11 mouse cellular contexts compared by ENCODE assay signal in genomic region chr17:46296601-46297000, GRCm38 (mm10). TPM values are rescaled to one million over a fixed set of nuclear protein-coding genes. Genes with fewer than 3 reads are reported as not detected.
DNase-seq lines count a peak whose midpoint lies in the region; ATAC-seq and TF ChIP-seq lines count a peak whose summit lies in the region.
"Had no signal": no experiment of that assay in that cellular context is flagged by ENCODE, and none has a peak within 500 bp of the region (broad histone marks: within the 10 kb centered on the region; RNA-seq: fewer than 3 reads in every experiment).

No protein-coding gene starts in this region.

- no peak overlapping the region for H3K9ac ChIP-seq in embryonic facial prominence, embryonic 13.5 days
- no peak overlapping the region for H3K9ac ChIP-seq in midbrain, postnatal 0 days (replicated peaks; ENCODE audit: low read length, poor library complexity, severe bottlenecking)
- H3K9ac ChIP-seq: liver, postnatal 0 days had no signal

- intact Hi-C loops in left cerebral cortex, adult 2 months (cut with DNase I): loop anchor here (2.0 kb wide), 1 partner anchor 14 kb away; the partner anchor contains the start of gene Tjap1
- intact Hi-C loops in left cerebral cortex, postnatal 4 days (cut with DNase I): no loop called here

- H3K27ac ChIP-seq in embryonic facial prominence, embryonic 13.5 days: no peak overlapping the region
- H3K27ac ChIP-seq in embryonic facial prominence, embryonic 10.5 days (replicated peaks): no peak overlapping the region
- peak overlapping the region; percentile 87 for H3K27ac ChIP-seq in left cerebral cortex, adult 2 months
- H3K27ac ChIP-seq in midbrain, postnatal 0 days (ENCODE audit: low read depth, low read length): peak overlapping the region; percentile 87

- ATAC-seq in embryonic facial prominence, embryonic 13.5 days (ENCODE audit: insufficient number of reproducible peaks, insufficient read depth, low FRiP score, low TSS enrichment, low read depth): no peak
- ATAC-seq in granulocyte monocyte progenitor cell, adult 5-6 weeks (replicated peaks; ENCODE audit: poor library complexity, severe bottlenecking): 0 out of 2 replicates have a peak, but pooled peaks have one; percentile 9
- ATAC-seq in midbrain, postnatal 0 days (ENCODE audit: low FRiP score): no peak
- ATAC-seq: liver, postnatal 0 days had no signal

- H3K4me3 ChIP-seq in embryonic facial prominence, embryonic 13.5 days: peak overlapping the region; percentile 65; the same call in 1 of the 2 replicates
- H3K4me3 ChIP-seq in embryonic facial prominence, embryonic 10.5 days: no peak overlapping the region
- H3K4me3 ChIP-seq in left cerebral cortex, adult 2 months: peak overlapping the region; percentile 74
- H3K4me3 ChIP-seq in midbrain, postnatal 0 days (ENCODE audit: low read depth, low read length): peak overlapping the region; percentile 79

- no peak overlapping the region for H3K4me2 ChIP-seq in embryonic facial prominence, embryonic 13.5 days
- peak overlapping the region; percentile 82 for H3K4me2 ChIP-seq in midbrain, postnatal 0 days (ENCODE audit: low read depth, low read length, poor library complexity, severe bottlenecking)

- WGBS in embryonic facial prominence, embryonic 13.5 days: 60% methylated on average over 6 of the region's 6 CpGs
- 52% methylated on average over 6 of the region's 6 CpGs for WGBS in embryonic facial prominence, embryonic 10.5 days
- WGBS in midbrain, postnatal 0 days: 50% methylated on average over 6 of the region's 6 CpGs

- no peaks in the 10 kb centered on the region for H3K36me3 ChIP-seq in embryonic facial prominence, embryonic 13.5 days
- H3K36me3 ChIP-seq in embryonic facial prominence, embryonic 10.5 days (replicated peaks): no peaks in the 10 kb centered on the region
- H3K36me3 ChIP-seq in midbrain, postnatal 0 days (ENCODE audit: insufficient read depth, low read length): peaks cover 4% of the 10 kb centered on the region; the same call in 1 of the 2 replicates

- no peak for TF ChIP-seq CTCF in left cerebral cortex, adult 2 months (IDR thresholded peaks at IDR 0.05)
- TF ChIP-seq CTCF in midbrain, postnatal 0 days (IDR thresholded peaks at IDR 0.05): no peak

- H3K4me1 ChIP-seq in embryonic facial prominence, embryonic 13.5 days: peaks cover 18% of the 10 kb centered on the region
- H3K4me1 ChIP-seq in embryonic facial prominence, embryonic 10.5 days: peaks cover 25% of the 10 kb centered on the region
- no peaks in the 10 kb centered on the region for H3K4me1 ChIP-seq in midbrain, postnatal 0 days (ENCODE audit: insufficient read depth, low read length)

- H3K9me3 ChIP-seq in embryonic facial prominence, embryonic 13.5 days: no peaks in the 10 kb centered on the region
- H3K9me3 ChIP-seq in embryonic facial prominence, embryonic 10.5 days: no peaks in the 10 kb centered on the region
- no peaks in the 10 kb centered on the region for H3K9me3 ChIP-seq in midbrain, postnatal 0 days (ENCODE audit: low read length)

- no peak for DNase-seq in embryonic facial prominence, embryonic 10.5 days (ENCODE audit: low spot score)
- no peak for DNase-seq in left cerebral cortex, adult 2 months (ENCODE audit: extremely low spot score in 1 of 2, low spot score in 2 of 2)
- DNase-seq in left cerebral cortex, postnatal 4 days: no peak
- no peak for DNase-seq in midbrain, postnatal 0 days (ENCODE audit: low spot score)
- DNase-seq in cerebellum, postnatal 10 days: no peak
- DNase-seq in layer of hippocampus, postnatal 36 days: no peak
- DNase-seq: adrenal gland, postnatal 10 days; liver, postnatal 0 days had no signal

- H3K27me3 ChIP-seq in embryonic facial prominence, embryonic 13.5 days: peaks cover 75% of the 10 kb centered on the region
- peaks cover 94% of the 10 kb centered on the region for H3K27me3 ChIP-seq in embryonic facial prominence, embryonic 10.5 days (replicated peaks; ENCODE audit: low read depth, poor library complexity, severe bottlenecking)
- peaks cover 11% of the 10 kb centered on the region for H3K27me3 ChIP-seq in midbrain, postnatal 0 days (ENCODE audit: insufficient read depth, low read length)

RNA-seq across cellular contexts. Expression of gene Dlk2, which starts 0.6 kb away (rescaled TPM):
- polyA plus RNA-seq in embryonic facial prominence, embryonic 13.5 days (2015; fragmentation: Nextera tagmentation; extraction: Ambion mirVana): 7.8 and 8.6 TPM in 2 replicates
- 1.5 and 2.0 TPM in 2 replicates for polyA plus RNA-seq in embryonic facial prominence, embryonic 10.5 days (2016; fragmentation: Nextera tagmentation; extraction: Ambion mirVana)
- 10 to 100 TPM; 66.1 to 82.1 TPM for total RNA-seq in left cerebral cortex, adult 2 months (2021)
- 10 to 100 TPM; 54.6 to 63.8 TPM for total RNA-seq in left cerebral cortex, postnatal 4 days (2021)
- total RNA-seq in granulocyte monocyte progenitor cell, adult 5-6 weeks (2014; fragmentation: Nextera tagmentation): 1.3 TPM in 1 of 2 replicates, not detected in the other
- not detected in 2 replicates for total RNA-seq in granulocyte monocyte progenitor cell, adult 5-6 weeks (2017)
- total RNA-seq in midbrain, postnatal 0 days (2014; rRNA removed): 60.1 and 66.8 TPM in 2 replicates
- 22.9 and 28.0 TPM in 2 replicates for polyA plus RNA-seq in midbrain, postnatal 0 days (2015; fragmentation: Nextera tagmentation; extraction: Ambion mirVana)
- total RNA-seq in layer of hippocampus, postnatal 36 days (2021): 10 to 100 TPM; 46.9 to 52.4 TPM
- total RNA-seq: megakaryocyte-erythroid progenitor cell, adult 5-6 weeks had no signal
- polyA plus RNA-seq: liver, postnatal 0 days had no signal

RNA-seq across cellular contexts. Expression of gene Tjap1, which starts 13.8 kb away (rescaled TPM):
- 55.6 and 57.9 TPM in 2 replicates for polyA plus RNA-seq in embryonic facial prominence, embryonic 13.5 days (2015; fragmentation: Nextera tagmentation; extraction: Ambion mirVana)
- polyA plus RNA-seq in embryonic facial prominence, embryonic 10.5 days (2016; fragmentation: Nextera tagmentation; extraction: Ambion mirVana): 60.2 and 62.6 TPM in 2 replicates
- total RNA-seq in left cerebral cortex, adult 2 months (2021): 10 to 100 TPM; 38.4 to 60.3 TPM
- 10 to 100 TPM; 35.5 to 44.3 TPM for total RNA-seq in left cerebral cortex, postnatal 4 days (2021)
- 19.4 and 37.8 TPM in 2 replicates for total RNA-seq in granulocyte monocyte progenitor cell, adult 5-6 weeks (2014; fragmentation: Nextera tagmentation)
- 3.5 and 15.6 TPM in 2 replicates for total RNA-seq in granulocyte monocyte progenitor cell, adult 5-6 weeks (2017)
- 22.0 and 31.7 TPM in 2 replicates for total RNA-seq in midbrain, postnatal 0 days (2014; rRNA removed)
- polyA plus RNA-seq in midbrain, postnatal 0 days (2015; fragmentation: Nextera tagmentation; extraction: Ambion mirVana): 18.6 and 19.5 TPM in 2 replicates
- total RNA-seq in layer of hippocampus, postnatal 36 days (2021): 10 to 100 TPM; 50.4 to 72.7 TPM

RNA-seq across cellular contexts. Expression of gene Abcc10, which starts 31.6 kb away (rescaled TPM):
- polyA plus RNA-seq in embryonic facial prominence, embryonic 13.5 days (2015; fragmentation: Nextera tagmentation; extraction: Ambion mirVana): 6.1 and 6.3 TPM in 2 replicates
- polyA plus RNA-seq in embryonic facial prominence, embryonic 10.5 days (2016; fragmentation: Nextera tagmentation; extraction: Ambion mirVana): 6.3 and 6.6 TPM in 2 replicates
- total RNA-seq in left cerebral cortex, adult 2 months (2021): 10 to 100 TPM; 10.0 to 11.5 TPM
- total RNA-seq in left cerebral cortex, postnatal 4 days (2021): 1 to 10 TPM; 9.7 to 9.9 TPM
- 2.1 and 4.1 TPM in 2 replicates for total RNA-seq in granulocyte monocyte progenitor cell, adult 5-6 weeks (2014; fragmentation: Nextera tagmentation)
- total RNA-seq in granulocyte monocyte progenitor cell, adult 5-6 weeks (2017): 0.95 and 1.0 TPM in 2 replicates
- total RNA-seq in midbrain, postnatal 0 days (2014; rRNA removed): 9.1 and 12.2 TPM in 2 replicates
- polyA plus RNA-seq in midbrain, postnatal 0 days (2015; fragmentation: Nextera tagmentation; extraction: Ambion mirVana): 8.4 and 9.3 TPM in 2 replicates
- 1 to 10 TPM; 8.2 to 9.0 TPM for total RNA-seq in layer of hippocampus, postnatal 36 days (2021)

RNA-seq across cellular contexts. Expression of gene Lrrc73, which starts 43.3 kb away (rescaled TPM):
- polyA plus RNA-seq in embryonic facial prominence, embryonic 13.5 days (2015; fragmentation: Nextera tagmentation; extraction: Ambion mirVana): 1.4 and 1.9 TPM in 2 replicates
- 0.67 and 0.86 TPM in 2 replicates for polyA plus RNA-seq in embryonic facial prominence, embryonic 10.5 days (2016; fragmentation: Nextera tagmentation; extraction: Ambion mirVana)
- total RNA-seq in left cerebral cortex, adult 2 months (2021): 10 to 100 TPM; 63.4 to 63.7 TPM
- 10 to 100 TPM; 84.5 to 94.1 TPM for total RNA-seq in left cerebral cortex, postnatal 4 days (2021)
- 1.8 and 3.5 TPM in 2 replicates for total RNA-seq in granulocyte monocyte progenitor cell, adult 5-6 weeks (2014; fragmentation: Nextera tagmentation)
- total RNA-seq in granulocyte monocyte progenitor cell, adult 5-6 weeks (2017): not detected in 2 replicates
- total RNA-seq in midbrain, postnatal 0 days (2014; rRNA removed): 43.1 and 61.3 TPM in 2 replicates
- 32.8 and 33.0 TPM in 2 replicates for polyA plus RNA-seq in midbrain, postnatal 0 days (2015; fragmentation: Nextera tagmentation; extraction: Ambion mirVana)
- 10 to 100 TPM; 60.4 to 63.5 TPM for total RNA-seq in layer of hippocampus, postnatal 36 days (2021)
- polyA plus RNA-seq: liver, postnatal 0 days had no signal

RNA-seq across cellular contexts. Expression of gene Yipf3, which starts 48.7 kb away (rescaled TPM):
- polyA plus RNA-seq in embryonic facial prominence, embryonic 13.5 days (2015; fragmentation: Nextera tagmentation; extraction: Ambion mirVana): 82.8 and 95.7 TPM in 2 replicates
- 66.6 and 70.6 TPM in 2 replicates for polyA plus RNA-seq in embryonic facial prominence, embryonic 10.5 days (2016; fragmentation: Nextera tagmentation; extraction: Ambion mirVana)
- total RNA-seq in left cerebral cortex, adult 2 months (2021): 10 to 100 TPM; 85.5 to 87.6 TPM
- 10 to 100 TPM; 55.3 to 56.7 TPM for total RNA-seq in left cerebral cortex, postnatal 4 days (2021)
- 62.8 and 72.2 TPM in 2 replicates for total RNA-seq in granulocyte monocyte progenitor cell, adult 5-6 weeks (2014; fragmentation: Nextera tagmentation)
- total RNA-seq in granulocyte monocyte progenitor cell, adult 5-6 weeks (2017): 40.9 and 60.4 TPM in 2 replicates
- 18.9 and 24.8 TPM in 2 replicates for total RNA-seq in midbrain, postnatal 0 days (2014; rRNA removed)
- polyA plus RNA-seq in midbrain, postnatal 0 days (2015; fragmentation: Nextera tagmentation; extraction: Ambion mirVana): 70.6 and 77.4 TPM in 2 replicates
- total RNA-seq in layer of hippocampus, postnatal 36 days (2021): 10 to 100 TPM; 78.7 to 92.4 TPM

Comparison
In these comparisons a context has a peak if more than half of its experiments do, and no peak if none do; other contexts are left out.
1. H3K27ac ChIP-seq: peak in left cerebral cortex, adult 2 months (single experiment) and midbrain, postnatal 0 days (single experiment); none in embryonic facial prominence, embryonic 13.5 days (single experiment) and embryonic facial prominence, embryonic 10.5 days (single experiment).
2. RNA of gene Dlk2, which starts 0.6 kb away (total RNA-seq): 66.1 to 82.1 TPM in left cerebral cortex, adult 2 months, 60.1 to 66.8 TPM in midbrain, postnatal 0 days, 54.6 to 63.8 TPM in left cerebral cortex, postnatal 4 days and 46.9 to 52.4 TPM in layer of hippocampus, postnatal 36 days; 1.3 TPM in granulocyte monocyte progenitor cell, adult 5-6 weeks; every median in the first group is over 10 times any median in the second.